Mouse (Mus musculus): ENCODE data around the gene Vcp.

DNA sequence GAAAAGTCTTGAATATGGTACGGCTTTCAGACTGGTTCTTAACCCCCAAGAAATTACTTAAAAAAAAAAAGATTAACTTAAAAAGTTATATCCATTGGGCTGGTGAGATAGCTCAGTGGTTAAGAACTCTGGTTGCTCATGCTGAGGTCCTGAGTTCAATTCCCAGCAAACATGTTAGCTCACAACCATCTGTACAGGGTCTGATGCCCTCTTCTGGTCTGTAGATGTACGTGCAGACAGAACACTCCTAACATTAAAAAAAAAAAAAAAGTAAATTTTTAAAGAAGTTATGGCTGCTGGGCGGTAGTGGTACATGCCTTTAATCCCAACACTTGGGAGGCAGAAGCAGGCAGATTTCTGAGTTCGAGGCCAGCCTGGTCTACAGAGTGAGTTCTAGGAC is 22.2 kb downstream of the Vcp start:
- TF ChIP-seq CTCF (IDR thresholded peaks at IDR 0.05; ENCODE audit: low read depth, low read length) (no peak), POLR2A (IDR thresholded peaks at IDR 0.05; ENCODE audit: insufficient read depth, low read length) (no peak), EP300 (IDR thresholded peaks at IDR 0.05; ENCODE audit: insufficient read depth, low read depth, low read length) (no peak)

Data from ES-Bruce4 (cell line).